Mouse (Mus musculus) liver, adult (tissue): ENCODE results near the gene Mtmr4.

Source experiments
- GATA4 ChIP-seq: IDR thresholded peaks from 2 replicates; pipeline ENCODE4 v1.6.1; 2014; ENCODE audit warnings: mild to moderate bottlenecking, low read length; ENCODE audit not compliant: insufficient replicate concordance

The Mtmr4 gene

GRCm38 (mm10) chr11:87617606-87618005, 25.6 kb downstream of the Mtmr4 start:
- TF ChIP-seq GATA4: no peak

- TF ChIP-seq GATA4: no peak
These were observed 31.2 kb downstream of the Mtmr4 start for GRCm38 (mm10) chr11:87623160-87623559.

- TF ChIP-seq GATA4: no peak
These were observed 37.9 kb downstream of the Mtmr4 start for GRCm38 (mm10) chr11:87629859-87630258.

- no peak for TF ChIP-seq GATA4
These were observed 46.8 kb downstream of the Mtmr4 start for GRCm38 (mm10) chr11:87638793-87639192.

- no peak for TF ChIP-seq GATA4
These were observed 47.2 kb downstream of the Mtmr4 start for GRCm38 (mm10) chr11:87639206-87639605.

- no peak for TF ChIP-seq GATA4
These were observed 50.9 kb downstream of the Mtmr4 start for GRCm38 (mm10) chr11:87642865-87643264.

GRCm38 (mm10) chr11:87654693-87655092, 62.7 kb downstream of the Mtmr4 start:
- TF ChIP-seq GATA4: no peak

- no peak for TF ChIP-seq GATA4
These were observed 67.3 kb downstream of the Mtmr4 start for GRCm38 (mm10) chr11:87659216-87659615.

GRCm38 (mm10) chr11:87662407-87662806, 70.4 kb downstream of the Mtmr4 start, which contains the start of gene Rnf43:
Gene Rnf43, plus strand, starts transcription at chr11:87662722.
- no peak for TF ChIP-seq GATA4

- TF ChIP-seq GATA4: no peak
These were observed 70.9 kb downstream of the Mtmr4 start for GRCm38 (mm10) chr11:87662822-87663221.

- no peak for TF ChIP-seq GATA4
These were observed 72.0 kb downstream of the Mtmr4 start for GRCm38 (mm10) chr11:87663948-87664347.

GRCm38 (mm10) chr11:87664521-87664920, 72.6 kb downstream of the Mtmr4 start:
- TF ChIP-seq GATA4: no peak

- TF ChIP-seq GATA4: no peak
These were observed 73.3 kb downstream of the Mtmr4 start for GRCm38 (mm10) chr11:87665224-87665623.

GRCm38 (mm10) chr11:87665658-87666057, 73.7 kb downstream of the Mtmr4 start:
- TF ChIP-seq GATA4: no peak
